Mouse (Mus musculus): ENCODE data around the gene Serpinb7. TPM values are rescaled to one million over a fixed set of nuclear protein-coding genes. Genes with fewer than 3 reads are reported as not detected.

Gene Serpinb7
- polyA plus RNA-seq (2015; fragmentation: Nextera tagmentation; extraction: Ambion mirVana), result 0.14 TPM in 1 of 2 replicates, not detected in the other

- Histone ChIP-seq H3K27ac (ENCODE audit: low read length) (no peak within 1 kb of the TSS), H3K9me3 (replicated peaks; ENCODE audit: control insufficient read depth, low read length) (no peaks in the 10 kb centered on the region), H3K27me3 (ENCODE audit: control insufficient read depth, insufficient read depth, low read depth, low read length) (no peaks in the 10 kb centered on the region), H3K9ac (ENCODE audit: low read depth, low read length) (no peak within 1 kb of the TSS), H3K4me2 (ENCODE audit: low read depth, low read length) (no peak within 1 kb of the TSS), H3K4me3 (ENCODE audit: low read depth, low read length) (no peak within 1 kb of the TSS), H3K36me3 (ENCODE audit: control insufficient read depth, insufficient read depth) (no peaks in the 10 kb centered on the region), H3K4me1 (ENCODE audit: control insufficient read depth, low read depth, low read length) (no peaks in the 10 kb centered on the region)
- no peak for ATAC-seq (ENCODE audit: low read depth)
- 67% methylated on average over 3 of the region's 3 CpGs for WGBS (ENCODE audit: insufficient replicate concordance)
These were observed at the start of gene Serpinb7 for GRCm38 (mm10) chr1:107399355-107399754. TSS of gene Serpinb7 (plus strand) at chr1:107399655.

DNA sequence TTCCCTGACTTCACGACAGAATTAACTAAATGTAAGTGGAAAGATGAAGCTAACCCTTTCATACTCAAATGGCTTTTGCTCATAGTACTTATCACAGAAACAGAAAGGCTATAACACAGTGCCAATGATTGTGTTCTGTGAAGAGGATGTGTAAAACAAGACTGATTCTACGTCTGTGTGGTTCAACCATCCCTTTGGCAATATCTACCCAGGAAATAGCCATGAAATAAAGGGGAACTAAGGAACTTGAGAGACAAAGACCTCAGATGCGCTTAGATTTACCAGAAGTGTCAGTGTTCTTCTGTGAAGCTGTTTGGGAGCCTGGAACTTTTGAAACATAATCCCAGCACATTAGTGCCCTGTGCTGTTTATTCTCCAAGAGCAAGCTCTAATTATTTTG lies 49.1 kb upstream of the Serpinb7 start:
- H3K27me3 ChIP-seq (ENCODE audit: control insufficient read depth, insufficient read depth, low read depth, low read length), result no peaks in the 10 kb centered on the region

DNA sequence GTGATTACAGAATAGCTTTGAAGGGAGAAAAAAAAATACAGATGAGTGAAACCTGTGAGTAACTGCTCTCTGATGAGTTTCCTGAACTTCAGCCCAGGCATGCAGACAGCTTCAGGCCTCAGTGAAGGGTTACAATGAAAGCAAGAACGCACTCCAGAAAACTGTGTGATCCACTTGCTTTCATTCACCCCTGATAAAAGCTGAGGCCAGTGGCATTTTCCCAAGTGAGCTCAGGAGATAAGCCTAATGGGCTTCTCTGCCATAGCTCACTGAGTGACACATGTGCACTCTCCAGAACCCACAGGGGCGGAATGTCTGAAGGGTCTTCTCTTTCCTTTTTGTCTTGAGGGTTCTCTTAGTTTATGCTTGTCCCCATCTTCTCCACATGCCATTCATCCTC lies 48.3 kb upstream of the Serpinb7 start:
- ATAC-seq (ENCODE audit: low read depth), result no peak
- Histone ChIP-seq H3K27me3 (ENCODE audit: control insufficient read depth, insufficient read depth, low read depth, low read length) (no peaks in the 10 kb centered on the region), H3K27ac (ENCODE audit: low read length) (no peak overlapping the region)

More for the DNA sequence above, 49.1 kb upstream of the Serpinb7 start:
- 25% methylated on average over 3 of the region's 3 CpGs for WGBS (ENCODE audit: insufficient replicate concordance)
- Histone ChIP-seq H3K27ac (ENCODE audit: low read length) (no peak overlapping the region), H3K9ac (ENCODE audit: low read depth, low read length) (no peak overlapping the region), H3K36me3 (ENCODE audit: control insufficient read depth, insufficient read depth) (no peaks in the 10 kb centered on the region), H3K4me3 (ENCODE audit: low read depth, low read length) (no peak overlapping the region), H3K4me2 (ENCODE audit: low read depth, low read length) (no peak overlapping the region), H3K4me1 (ENCODE audit: control insufficient read depth, low read depth, low read length) (no peaks in the 10 kb centered on the region), H3K9me3 (replicated peaks; ENCODE audit: control insufficient read depth, low read length) (no peaks in the 10 kb centered on the region)
- no peak for ATAC-seq (ENCODE audit: low read depth)

GRCm38 (mm10) chr1:107353046-107353445 lies 46.4 kb upstream of the Serpinb7 start:
- Histone ChIP-seq H3K4me1 (ENCODE audit: control insufficient read depth, low read depth, low read length) (no peaks in the 10 kb centered on the region), H3K36me3 (ENCODE audit: control insufficient read depth, insufficient read depth) (no peaks in the 10 kb centered on the region), H3K9me3 (replicated peaks; ENCODE audit: control insufficient read depth, low read length) (no peaks in the 10 kb centered on the region), H3K27me3 (ENCODE audit: control insufficient read depth, insufficient read depth, low read depth, low read length) (no peaks in the 10 kb centered on the region), H3K9ac (ENCODE audit: low read depth, low read length) (no peak overlapping the region), H3K4me2 (ENCODE audit: low read depth, low read length) (no peak overlapping the region), H3K4me3 (ENCODE audit: low read depth, low read length) (no peak overlapping the region), H3K27ac (ENCODE audit: low read length) (no peak overlapping the region)
- WGBS (ENCODE audit: insufficient replicate concordance), result 23% methylated on average over 3 of the region's 3 CpGs
- no peak for ATAC-seq (ENCODE audit: low read depth)

More for the DNA sequence above, 48.3 kb upstream of the Serpinb7 start:
- Histone ChIP-seq H3K9me3 (replicated peaks; ENCODE audit: control insufficient read depth, low read length) (no peaks in the 10 kb centered on the region), H3K4me3 (ENCODE audit: low read depth, low read length) (no peak overlapping the region), H3K4me1 (ENCODE audit: control insufficient read depth, low read depth, low read length) (no peaks in the 10 kb centered on the region), H3K36me3 (ENCODE audit: control insufficient read depth, insufficient read depth) (no peaks in the 10 kb centered on the region), H3K9ac (ENCODE audit: low read depth, low read length) (no peak overlapping the region), H3K4me2 (ENCODE audit: low read depth, low read length) (no peak overlapping the region)
- 24% methylated on average over 2 of the region's 2 CpGs for WGBS (ENCODE audit: insufficient replicate concordance)

GRCm38 (mm10) chr1:107360898-107361297 lies 38.6 kb upstream of the Serpinb7 start, which contains the start of gene Serpinb11:
TSS of gene Serpinb11 (plus strand) at chr1:107361198.
- Histone ChIP-seq H3K27me3 (ENCODE audit: control insufficient read depth, insufficient read depth, low read depth, low read length) (no peaks in the 10 kb centered on the region), H3K4me3 (ENCODE audit: low read depth, low read length) (no peak within 1 kb of the TSS), H3K4me2 (ENCODE audit: low read depth, low read length) (no peak within 1 kb of the TSS), H3K27ac (ENCODE audit: low read length) (no peak within 1 kb of the TSS), H3K9me3 (replicated peaks; ENCODE audit: control insufficient read depth, low read length) (no peaks in the 10 kb centered on the region), H3K36me3 (ENCODE audit: control insufficient read depth, insufficient read depth) (no peaks in the 10 kb centered on the region), H3K4me1 (ENCODE audit: control insufficient read depth, low read depth, low read length) (no peaks in the 10 kb centered on the region), H3K9ac (ENCODE audit: low read depth, low read length) (no peak within 1 kb of the TSS)
- 53% methylated on average over 1 of the region's 1 CpGs for WGBS (ENCODE audit: insufficient replicate concordance)
- no peak for ATAC-seq (ENCODE audit: low read depth)

DNA sequence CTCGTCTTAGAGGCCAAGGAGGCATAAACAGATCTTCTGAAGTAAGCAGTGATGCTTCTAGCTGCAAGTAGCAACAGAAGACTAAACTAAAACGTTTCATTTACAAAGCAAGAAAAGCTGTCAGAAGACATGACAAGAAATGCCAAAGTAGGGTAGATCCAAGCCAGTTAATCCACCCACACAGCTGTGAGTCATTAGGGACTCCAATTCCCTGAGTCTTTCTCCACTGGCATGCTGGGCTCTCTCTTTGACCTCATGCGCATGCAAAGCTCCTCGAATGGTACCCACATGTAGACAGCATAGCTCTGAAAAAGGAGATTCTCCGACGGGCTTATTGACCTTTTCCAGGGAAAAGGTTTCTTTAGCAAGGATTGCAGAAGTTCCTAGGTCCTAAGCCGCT lies 33.5 kb upstream of the Serpinb7 start:
- H3K4me2 ChIP-seq (ENCODE audit: low read depth, low read length), result no peak overlapping the region
- no peak overlapping the region for H3K9ac ChIP-seq (ENCODE audit: low read depth, low read length)
- H3K9me3 ChIP-seq (replicated peaks; ENCODE audit: control insufficient read depth, low read length), result no peaks in the 10 kb centered on the region
- no peaks in the 10 kb centered on the region for H3K27me3 ChIP-seq (ENCODE audit: control insufficient read depth, insufficient read depth, low read depth, low read length)
- no peak for ATAC-seq (ENCODE audit: low read depth)
- H3K27ac ChIP-seq (ENCODE audit: low read length), result no peak overlapping the region
- WGBS (ENCODE audit: insufficient replicate concordance), result 55% methylated on average over 7 of the region's 7 CpGs
- H3K4me1 ChIP-seq (ENCODE audit: control insufficient read depth, low read depth, low read length), result no peaks in the 10 kb centered on the region
- no peak overlapping the region for H3K4me3 ChIP-seq (ENCODE audit: low read depth, low read length)
- H3K36me3 ChIP-seq (ENCODE audit: control insufficient read depth, insufficient read depth), result no peaks in the 10 kb centered on the region

GRCm38 (mm10) chr1:107368944-107369343 lies 30.5 kb upstream of the Serpinb7 start:
- Histone ChIP-seq H3K4me1 (ENCODE audit: control insufficient read depth, low read depth, low read length) (no peaks in the 10 kb centered on the region), H3K4me2 (ENCODE audit: low read depth, low read length) (no peak overlapping the region), H3K4me3 (ENCODE audit: low read depth, low read length) (no peak overlapping the region), H3K9me3 (replicated peaks; ENCODE audit: control insufficient read depth, low read length) (no peaks in the 10 kb centered on the region), H3K27me3 (ENCODE audit: control insufficient read depth, insufficient read depth, low read depth, low read length) (no peaks in the 10 kb centered on the region), H3K9ac (ENCODE audit: low read depth, low read length) (no peak overlapping the region), H3K27ac (ENCODE audit: low read length) (no peak overlapping the region), H3K36me3 (ENCODE audit: control insufficient read depth, insufficient read depth) (no peaks in the 10 kb centered on the region)
- WGBS (ENCODE audit: insufficient replicate concordance), result 57% methylated on average over 2 of the region's 2 CpGs
- no peak for ATAC-seq (ENCODE audit: low read depth)

GRCm38 (mm10) chr1:107376952-107377351 lies 22.5 kb upstream of the Serpinb7 start:
- Histone ChIP-seq H3K9me3 (replicated peaks; ENCODE audit: control insufficient read depth, low read length) (no peaks in the 10 kb centered on the region), H3K4me2 (ENCODE audit: low read depth, low read length) (no peak overlapping the region), H3K27ac (ENCODE audit: low read length) (no peak overlapping the region), H3K4me3 (ENCODE audit: low read depth, low read length) (no peak overlapping the region), H3K27me3 (ENCODE audit: control insufficient read depth, insufficient read depth, low read depth, low read length) (no peaks in the 10 kb centered on the region), H3K4me1 (ENCODE audit: control insufficient read depth, low read depth, low read length) (no peaks in the 10 kb centered on the region), H3K9ac (ENCODE audit: low read depth, low read length) (no peak overlapping the region), H3K36me3 (ENCODE audit: control insufficient read depth, insufficient read depth) (no peaks in the 10 kb centered on the region)
- WGBS (ENCODE audit: insufficient replicate concordance), result 8% methylated on average over 4 of the region's 4 CpGs
- ATAC-seq (ENCODE audit: low read depth), result no peak

GRCm38 (mm10) chr1:107378368-107378767 lies 21.1 kb upstream of the Serpinb7 start:
- no peak overlapping the region for H3K27ac ChIP-seq (ENCODE audit: low read length)
- H3K9me3 ChIP-seq (replicated peaks; ENCODE audit: control insufficient read depth, low read length), result no peaks in the 10 kb centered on the region
- H3K4me3 ChIP-seq (ENCODE audit: low read depth, low read length), result no peak overlapping the region
- no peak overlapping the region for H3K4me2 ChIP-seq (ENCODE audit: low read depth, low read length)
- H3K27me3 ChIP-seq (ENCODE audit: control insufficient read depth, insufficient read depth, low read depth, low read length), result no peaks in the 10 kb centered on the region
- no peaks in the 10 kb centered on the region for H3K36me3 ChIP-seq (ENCODE audit: control insufficient read depth, insufficient read depth)
- no peaks in the 10 kb centered on the region for H3K4me1 ChIP-seq (ENCODE audit: control insufficient read depth, low read depth, low read length)
- no peak for ATAC-seq (ENCODE audit: low read depth)
- no peak overlapping the region for H3K9ac ChIP-seq (ENCODE audit: low read depth, low read length)

Data from liver, embryonic 16.5 days (tissue).